Comparison of ENCODE assay signal across 8 mouse cellular contexts in the genomic region with DNA sequence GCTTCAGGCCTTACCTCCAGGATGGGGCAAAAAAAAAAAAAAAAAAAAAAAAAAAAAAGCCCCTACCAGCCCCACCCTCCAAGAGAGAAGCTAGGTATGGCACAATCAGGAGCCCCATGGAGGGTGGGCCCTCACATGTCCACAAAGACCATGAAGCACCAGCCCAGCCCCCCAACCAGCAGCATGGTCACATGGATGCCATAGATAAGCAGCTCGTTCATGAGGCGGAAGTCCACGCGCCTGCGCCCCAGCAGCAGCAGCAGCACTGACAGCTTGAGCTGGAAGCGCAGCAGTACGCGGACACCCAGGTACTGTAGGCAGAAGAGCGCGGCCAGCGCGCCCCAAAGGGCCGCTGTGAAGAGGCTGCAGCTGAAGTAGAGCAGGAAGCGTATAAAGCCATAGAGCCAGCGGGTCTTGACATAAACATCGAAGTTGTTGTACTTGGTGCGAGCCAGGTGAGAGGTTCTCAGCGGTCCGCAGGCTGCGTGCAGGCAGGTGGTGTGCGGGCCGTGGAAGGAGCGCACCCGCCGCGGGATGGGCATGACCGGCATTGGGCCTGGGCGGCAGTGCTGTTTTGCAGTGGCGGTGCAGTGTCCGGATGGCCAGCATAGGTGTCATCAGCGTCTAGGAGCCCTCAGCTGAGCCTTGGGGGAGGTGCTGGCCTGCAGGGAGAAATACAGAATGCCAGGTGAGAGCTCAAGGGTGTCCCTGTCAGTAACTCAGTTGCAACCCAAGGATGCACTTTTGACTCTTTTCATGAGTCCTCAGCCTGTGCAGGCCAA. TPM values are rescaled to one million over a fixed set of nuclear protein-coding genes. Genes with fewer than 3 reads are reported as not detected.
DNase-seq lines count a peak whose midpoint lies in the region; ATAC-seq and TF ChIP-seq lines count a peak whose summit lies in the region.

No protein-coding gene starts in this region.

- peak overlapping the region; percentile 96; the same call in 1 of the 2 replicates for H3K4me2 ChIP-seq in forebrain, embryonic 15.5 days (replicated peaks)

- H3K9ac ChIP-seq in ES-Bruce4 (ENCODE audit: low read depth, poor library complexity, severe bottlenecking): peak overlapping the region; percentile 67; the same call in 1 of the 2 replicates
- no peak overlapping the region for H3K9ac ChIP-seq in forebrain, embryonic 15.5 days (replicated peaks)
- no peak overlapping the region for H3K9ac ChIP-seq in liver, adult 2 months (ENCODE audit: low read depth, low read length)

- H3K36me3 ChIP-seq in ES-Bruce4 (ENCODE audit: control insufficient read depth, insufficient read depth, low read length, poor library complexity, severe bottlenecking): no peaks in the 10 kb centered on the region
- H3K36me3 ChIP-seq in forebrain, embryonic 15.5 days: no peaks in the 10 kb centered on the region
- H3K36me3 ChIP-seq in liver, adult 2 months (ENCODE audit: control insufficient read depth, insufficient read depth, low read length): no peaks in the 10 kb centered on the region
- peaks cover 4% of the 10 kb centered on the region for H3K36me3 ChIP-seq in testis, adult 2 months (ENCODE audit: control insufficient read depth, insufficient read depth, low read length)

- no peak overlapping the region for H3K27ac ChIP-seq in ES-Bruce4 (ENCODE audit: insufficient read depth, low read length)
- no peak overlapping the region for H3K27ac ChIP-seq in forebrain, embryonic 15.5 days (replicated peaks)
- peak overlapping the region; percentile 82; the same call in 1 of the 2 replicates for H3K27ac ChIP-seq in liver, adult 2 months (replicated peaks; ENCODE audit: insufficient read depth, low read depth, low read length)
- no peak overlapping the region for H3K27ac ChIP-seq in testis, adult 2 months (ENCODE audit: control insufficient read depth, insufficient read depth, low read depth, low read length)

- no peak for TF ChIP-seq CTCF in ES-Bruce4 (IDR thresholded peaks at IDR 0.05; ENCODE audit: low read depth, low read length)
- TF ChIP-seq CTCF in liver, adult 2 months (IDR thresholded peaks at IDR 0.05; ENCODE audit: low read depth, low read length): no peak
- TF ChIP-seq CTCF in testis, adult 2 months (IDR thresholded peaks at IDR 0.05; ENCODE audit: control insufficient read depth, insufficient read depth, insufficient replicate concordance, low read depth, low read length): no peak

- H3K79me2 ChIP-seq in liver, adult 2 months (ENCODE audit: control insufficient read depth, insufficient read depth, low read length): peaks cover 13% of the 10 kb centered on the region

- H3K4me1 ChIP-seq in ES-Bruce4 (ENCODE audit: control insufficient read depth, insufficient read depth, low read length): peaks cover 2% of the 10 kb centered on the region
- H3K4me1 ChIP-seq in forebrain, embryonic 15.5 days: peaks cover 23% of the 10 kb centered on the region
- peaks cover 28% of the 10 kb centered on the region for H3K4me1 ChIP-seq in liver, adult 2 months (ENCODE audit: control insufficient read depth, insufficient read depth, low read length)
- H3K4me1 ChIP-seq in testis, adult 2 months (ENCODE audit: control insufficient read depth, insufficient read depth, low read length): peaks cover 17% of the 10 kb centered on the region

- no peak for TF ChIP-seq EP300 in ES-Bruce4 (IDR thresholded peaks at IDR 0.05; ENCODE audit: insufficient read depth, low read depth, low read length)

- H3K27me3 ChIP-seq in ES-Bruce4 (ENCODE audit: control insufficient read depth, insufficient read depth, low read length, poor library complexity, severe bottlenecking): no peaks in the 10 kb centered on the region
- H3K27me3 ChIP-seq in forebrain, embryonic 15.5 days: no peaks in the 10 kb centered on the region
- H3K27me3 ChIP-seq in liver, adult 2 months (ENCODE audit: control insufficient read depth, insufficient read depth, low read length): no peaks in the 10 kb centered on the region
- H3K27me3 ChIP-seq in testis, adult 2 months (ENCODE audit: control insufficient read depth, insufficient read depth, low read length): no peaks in the 10 kb centered on the region

- DNase-seq in cerebellum, adult 9-10 months: peak; percentile 69
- no peak for DNase-seq in cerebellum, postnatal 4 days (ENCODE audit: low spot score in 2 of 2)
- no peak for DNase-seq in liver, adult 2 months (ENCODE audit: extremely low read depth, low read depth, low spot score)
- DNase-seq in layer of hippocampus, postnatal 10 days (ENCODE audit: low spot score in 2 of 2): no peak
- no peak for DNase-seq in adrenal gland, postnatal 4 days (ENCODE audit: low spot score in 2 of 2)

- 84% methylated on average over 31 of the region's 31 CpGs for WGBS in forebrain, embryonic 15.5 days
- WGBS in liver, adult 2 months: 88% methylated on average over 31 of the region's 31 CpGs

- no peaks in the 10 kb centered on the region for H3K9me3 ChIP-seq in ES-Bruce4 (replicated peaks; ENCODE audit: control insufficient read depth, insufficient read depth, low read length, poor library complexity, severe bottlenecking)
- H3K9me3 ChIP-seq in forebrain, embryonic 15.5 days: no peaks in the 10 kb centered on the region

- H3K4me3 ChIP-seq in ES-Bruce4 (ENCODE audit: low read depth, low read length): peak overlapping the region; percentile 11
- H3K4me3 ChIP-seq in forebrain, embryonic 15.5 days: peak overlapping the region; percentile 81; the same call in 1 of the 2 replicates
- H3K4me3 ChIP-seq in liver, adult 2 months (ENCODE audit: insufficient read depth, low read depth, low read length): peak overlapping the region; percentile 3; the same call in 1 of the 2 replicates
- peak overlapping the region; percentile 22 for H3K4me3 ChIP-seq in testis, adult 2 months (ENCODE audit: control insufficient read depth, low read depth, low read length)

- ATAC-seq in forebrain, embryonic 15.5 days (replicated peaks): no peak

- no peak for TF ChIP-seq POLR2A in ES-Bruce4 (IDR thresholded peaks at IDR 0.05; ENCODE audit: insufficient read depth, low read length)
- no peak for TF ChIP-seq POLR2A in liver, adult 2 months (IDR thresholded peaks at IDR 0.05; ENCODE audit: extremely low read depth, insufficient read depth, low read length)
- no peak for TF ChIP-seq POLR2A in testis, adult 2 months (IDR thresholded peaks at IDR 0.05; ENCODE audit: control insufficient read depth, low read depth, low read length)

RNA-seq across cellular contexts. Expression of a gene that starts 15.4 kb away (rescaled TPM):
- 4.0 and 5.9 TPM in 2 replicates for polyA plus RNA-seq in ES-Bruce4 (2011; ENCODE audit: insufficient read depth, insufficient read length, low read depth, missing spikeins)
- 12.4 and 13.5 TPM in 2 replicates for polyA plus RNA-seq in forebrain, embryonic 15.5 days (2015; fragmentation: Nextera tagmentation; extraction: Ambion mirVana)
- total RNA-seq in liver, adult 2 months (2014; rRNA removed): 6.0 and 10.5 TPM in 2 replicates
- polyA plus RNA-seq in liver, adult 2 months (2012; rRNA removed): 22.2 and 22.6 TPM in 2 replicates
- polyA plus RNA-seq in testis, adult 2 months (2012; rRNA removed): 5.2 and 5.3 TPM in 2 replicates
- total RNA-seq in layer of hippocampus, postnatal 10 days (2021): 10 to 100 TPM; 42.8 to 46.3 TPM
- total RNA-seq in adrenal gland, postnatal 4 days (2021): 10 to 100 TPM; 24.8 to 27.0 TPM

Comparison
In these comparisons a context has a peak if more than half of its experiments do, and no peak if none do; other contexts are left out.
1. H3K4me3 ChIP-seq: peak in every context shown above with its lines; median percentile 81 in forebrain, embryonic 15.5 days; 22 in testis, adult 2 months; 11 in ES-Bruce4; 3 in liver, adult 2 months.